Mouse (Mus musculus): ENCODE results near the gene Cry2.

Cry2 gene

DNA sequence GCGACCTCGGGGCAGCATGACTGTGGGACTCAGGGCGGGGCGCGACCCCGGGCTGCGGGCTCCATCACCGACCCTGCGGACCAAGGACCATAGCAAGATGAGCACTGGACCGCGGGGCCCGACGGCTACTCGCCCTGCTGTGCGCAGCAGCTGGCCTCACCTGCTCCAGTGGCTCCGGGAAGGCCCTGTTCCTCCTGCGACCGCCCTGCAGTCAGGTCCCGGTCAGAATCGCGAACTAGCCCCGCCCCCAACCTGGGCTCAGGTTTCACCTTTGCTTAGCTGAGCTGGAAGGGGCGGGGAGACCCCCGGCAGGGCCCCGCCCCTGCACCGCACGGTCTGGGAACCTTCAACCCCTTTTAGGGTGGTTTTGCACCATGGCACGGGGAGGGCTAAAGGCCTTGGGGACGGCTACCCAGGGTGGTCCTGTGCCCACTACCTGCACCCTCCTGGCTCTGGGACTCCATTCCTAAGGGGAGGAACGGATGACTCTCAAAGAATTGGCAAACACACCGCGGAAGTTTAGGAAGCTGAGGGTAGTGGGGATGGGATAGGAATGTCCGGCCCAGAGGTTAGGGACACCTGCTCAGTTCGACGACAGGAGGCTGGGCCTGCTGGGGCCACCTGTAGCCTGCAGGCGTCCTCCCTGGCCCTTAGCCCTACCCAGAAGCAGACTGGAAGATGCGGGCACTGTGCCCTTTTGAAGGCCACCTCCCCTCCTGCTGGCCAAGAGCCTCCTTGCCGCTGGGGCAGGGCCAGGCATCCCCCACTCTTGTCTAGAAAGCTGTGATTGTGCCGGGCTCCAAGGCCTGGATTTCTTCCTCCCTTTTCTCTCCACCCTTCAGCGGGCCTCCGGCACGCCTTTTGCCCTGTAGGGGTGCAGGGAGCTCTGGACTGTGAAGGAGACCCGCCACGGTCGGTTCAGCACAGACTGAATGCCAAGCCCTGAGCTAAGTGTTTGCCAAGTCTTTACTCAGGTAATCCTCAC, 62.7 kb downstream of the Cry2 start:
- DNase-seq (ENCODE audit: low spot score in 2 of 2), result no peak

GRCm38 (mm10) chr2:92370375-92370774, 63.5 kb downstream of the Cry2 start:
- DNase-seq (ENCODE audit: low spot score in 2 of 2), result no peak

GRCm38 (mm10) chr2:92367383-92368029, 66.3 kb downstream of the Cry2 start:
- no peak for DNase-seq (ENCODE audit: low spot score in 2 of 2)

DNA sequence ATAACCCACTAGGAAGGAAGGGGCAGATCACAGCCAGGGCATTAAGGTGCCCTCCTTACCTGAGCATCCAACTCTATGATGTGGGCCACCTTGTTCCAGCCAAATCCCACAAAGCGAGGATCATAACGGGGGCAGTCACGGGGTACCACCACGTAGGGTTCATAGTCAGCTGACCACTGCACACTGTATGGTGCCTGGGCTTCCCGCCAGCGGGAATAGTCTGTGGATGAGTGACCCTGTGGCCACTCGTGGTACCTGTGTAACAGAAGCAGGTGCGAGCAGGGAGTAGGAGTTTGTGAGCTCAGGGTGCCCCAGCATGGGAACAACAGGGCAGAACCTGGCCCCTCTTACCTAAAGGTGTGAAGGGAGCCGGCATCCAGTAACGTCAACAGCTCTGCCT, 68.3 kb downstream of the Cry2 start:
- no peak for DNase-seq (ENCODE audit: low spot score in 2 of 2)

GRCm38 (mm10) chr2:92364086-92364485, 69.8 kb downstream of the Cry2 start:
- no peak for DNase-seq (ENCODE audit: low spot score in 2 of 2)

GRCm38 (mm10) chr2:92362571-92363228, 71.1 kb downstream of the Cry2 start:
- no peak for DNase-seq (ENCODE audit: low spot score in 2 of 2)

- no peak for DNase-seq (ENCODE audit: low spot score in 2 of 2)
Measured at GRCm38 (mm10) chr2:92361795-92362194, 72.0 kb downstream of the Cry2 start.

GRCm38 (mm10) chr2:92360893-92361292, 73.0 kb downstream of the Cry2 start:
- DNase-seq (ENCODE audit: low spot score in 2 of 2), result no peak

DNA sequence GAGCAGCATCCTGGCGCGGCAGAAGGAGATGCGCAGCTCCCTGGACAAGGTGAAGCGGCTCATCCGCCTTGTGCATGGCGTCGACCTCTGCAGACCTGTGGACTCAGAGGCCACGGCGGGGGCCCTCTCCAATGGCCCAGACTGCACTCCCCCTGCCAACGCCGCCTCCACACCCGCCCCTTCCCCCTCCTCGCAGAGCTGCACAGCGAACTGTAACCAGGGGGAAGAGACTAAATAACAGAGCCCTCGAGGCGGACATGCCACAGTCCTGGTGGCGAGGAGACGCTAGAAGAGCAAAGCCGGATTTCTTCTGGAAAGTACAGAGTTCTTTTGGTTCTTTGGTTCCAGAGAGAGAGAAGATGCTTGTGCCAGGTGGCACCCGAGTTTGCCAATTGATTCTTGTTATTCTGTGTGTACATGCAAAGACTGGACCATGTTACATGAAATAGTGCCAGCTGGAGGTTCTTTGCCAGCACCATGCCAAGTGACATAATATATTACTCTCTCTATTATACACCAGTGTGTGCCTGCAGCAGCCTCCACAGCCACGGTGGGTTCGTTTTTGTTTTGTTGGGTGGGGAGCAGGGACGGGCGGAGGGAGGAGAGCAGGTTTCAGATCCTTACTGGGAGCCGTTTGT, 73.5 kb downstream of the Cry2 start:
- DNase-seq (ENCODE audit: low spot score in 2 of 2), result no peak

DNA sequence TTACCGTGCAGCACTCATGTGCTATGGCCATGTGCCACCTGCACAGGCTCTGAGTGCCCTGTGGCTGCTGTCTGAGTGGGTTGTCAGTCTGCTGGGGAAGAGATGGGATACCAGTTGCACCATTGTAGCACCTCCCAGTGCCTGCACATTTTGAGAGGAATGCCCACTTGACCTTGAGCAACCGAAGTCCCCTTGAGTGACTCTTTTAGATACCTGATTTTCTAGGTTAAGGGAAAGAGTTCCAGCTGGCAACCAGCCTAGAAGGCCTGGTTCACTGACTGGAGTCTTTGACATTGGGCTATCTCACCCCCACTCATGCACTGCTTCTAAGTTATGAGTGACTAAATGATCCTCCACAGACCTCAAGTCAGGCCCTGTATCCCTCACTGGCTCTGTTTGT, 74.5 kb downstream of the Cry2 start:
- no peak for DNase-seq (ENCODE audit: low spot score in 2 of 2)

DNA sequence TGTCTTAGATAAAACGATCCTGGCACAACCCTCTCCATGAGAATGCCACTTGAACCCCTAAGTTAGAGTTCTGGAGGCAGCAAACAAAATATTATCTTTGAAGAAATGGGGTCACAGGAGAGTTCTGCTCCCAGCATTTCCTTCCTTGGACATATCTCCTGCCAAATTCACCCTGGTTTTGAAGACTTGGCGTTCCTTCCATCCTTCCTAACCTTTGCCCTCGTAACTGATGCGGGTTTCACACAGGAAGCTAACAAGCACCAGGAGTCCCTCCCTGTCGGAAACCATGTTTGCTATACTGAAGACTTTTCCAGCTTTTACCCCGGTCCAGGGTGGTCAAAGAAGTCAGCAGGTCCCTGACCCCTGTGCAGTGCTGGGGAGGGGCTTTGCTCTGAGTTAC, 79.6 kb downstream of the Cry2 start:
- DNase-seq (ENCODE audit: low spot score in 2 of 2), result no peak
